Mouse (Mus musculus): ENCODE results near the gene B830017H08Rik.
A peak's percentile ranks its signal among the peaks of the same experiment; 100 is the strongest.

B830017H08Rik gene

GRCm38 (mm10) chr16:17809125-17809524 lies 23.8 kb upstream of the B830017H08Rik start:
- DNase-seq (ENCODE audit: low read depth, low spot score): no peak

- peak; percentile 78 for DNase-seq (ENCODE audit: low read depth, low spot score)
These were observed 23.2 kb upstream of the B830017H08Rik start for GRCm38 (mm10) chr16:17809711-17810110.

- DNase-seq (ENCODE audit: low read depth, low spot score): no peak
These were observed 20.8 kb upstream of the B830017H08Rik start for GRCm38 (mm10) chr16:17812120-17812519.

- no peak for DNase-seq (ENCODE audit: low read depth, low spot score)
These were observed 19.7 kb upstream of the B830017H08Rik start for GRCm38 (mm10) chr16:17813173-17813572.

GRCm38 (mm10) chr16:17815411-17816402 lies 17.2 kb upstream of the B830017H08Rik start:
- peak; percentile 71 for DNase-seq (ENCODE audit: low read depth, low spot score)

- DNase-seq (ENCODE audit: low read depth, low spot score): no peak
These were observed 16.4 kb upstream of the B830017H08Rik start for GRCm38 (mm10) chr16:17816528-17816927.

GRCm38 (mm10) chr16:17826500-17826899 lies 6.4 kb upstream of the B830017H08Rik start:
- no peak for DNase-seq (ENCODE audit: low read depth, low spot score)

- no peak for DNase-seq (ENCODE audit: low read depth, low spot score)
These were observed 4.7 kb upstream of the B830017H08Rik start for GRCm38 (mm10) chr16:17828229-17828628.

- no peak for DNase-seq (ENCODE audit: low read depth, low spot score)
These were observed 4.1 kb upstream of the B830017H08Rik start for GRCm38 (mm10) chr16:17828867-17829266.

- no peak for DNase-seq (ENCODE audit: low read depth, low spot score)
These were observed 2.3 kb upstream of the B830017H08Rik start for GRCm38 (mm10) chr16:17830385-17831178.

GRCm38 (mm10) chr16:17831781-17832180 lies 1.1 kb upstream of the B830017H08Rik start:
- no peak for DNase-seq (ENCODE audit: low read depth, low spot score)

GRCm38 (mm10) chr16:17833321-17833680 lies 380 bp downstream of the B830017H08Rik start:
- no peak for DNase-seq (ENCODE audit: low read depth, low spot score)

GRCm38 (mm10) chr16:17833681-17834399 lies 919 bp downstream of the B830017H08Rik start:
- DNase-seq (ENCODE audit: low read depth, low spot score): no peak

- DNase-seq (ENCODE audit: low read depth, low spot score): no peak
These were observed 1.6 kb downstream of the B830017H08Rik start for GRCm38 (mm10) chr16:17834543-17834942.

GRCm38 (mm10) chr16:17835481-17835880 lies 2.6 kb downstream of the B830017H08Rik start:
- DNase-seq (ENCODE audit: low read depth, low spot score): no peak

GRCm38 (mm10) chr16:17838051-17838450 lies 5.1 kb downstream of the B830017H08Rik start, which contains the start of gene Car15:
Car15 (minus strand) TSS chr16:17838364.
- no peak for DNase-seq (ENCODE audit: low read depth, low spot score)

- no peak for DNase-seq (ENCODE audit: low read depth, low spot score)
These were observed 7.1 kb downstream of the B830017H08Rik start for GRCm38 (mm10) chr16:17839976-17840375.

- no peak for DNase-seq (ENCODE audit: low read depth, low spot score)
These were observed 9.5 kb downstream of the B830017H08Rik start for GRCm38 (mm10) chr16:17842437-17842836.

GRCm38 (mm10) chr16:17843701-17844365 lies 10.9 kb downstream of the B830017H08Rik start:
- DNase-seq (ENCODE audit: low read depth, low spot score): no peak

- no peak for DNase-seq (ENCODE audit: low read depth, low spot score)
These were observed 15.5 kb downstream of the B830017H08Rik start for GRCm38 (mm10) chr16:17848431-17848830.

GRCm38 (mm10) chr16:17848928-17849327 lies 16.0 kb downstream of the B830017H08Rik start:
- DNase-seq (ENCODE audit: low read depth, low spot score): peak; percentile 62
